Mouse (Mus musculus) hematopoietic stem cell, adult 5-6 weeks (primary cell): ENCODE measurements around the gene Otx2. TPM values are rescaled to one million over a fixed set of nuclear protein-coding genes. Genes with fewer than 3 reads are reported as not detected.

Source experiments
- ATAC-seq, 2 experiments: fragments of 125-278 bp in 1 of 2; replicated peaks in 1 of 2; 2 replicates each; pipeline ENCODE4 v1.8.0; 2016 to 2017; ENCODE audit warnings: inconsistent platforms in 2 of 2, mild to moderate bottlenecking in 2 of 2, moderate number of reproducible peaks in 2 of 2, low read depth in 1 of 2, moderate TSS enrichment in 1 of 2; ENCODE audit not compliant: low FRiP score in 2 of 2, poor library complexity in 2 of 2, severe bottlenecking in 2 of 2, insufficient read depth in 1 of 2, low TSS enrichment in 1 of 2
- total RNA-seq: library from RNA; stranded (forward); fragments of 172-1452, 232-1000 nt; gene quantifications from 2 replicates; pipeline ENCODE4 v1.2.3, GENCODE M21; 2017

Gene Otx2
- total RNA-seq = not detected in 2 replicates

- ATAC-seq = no peak
Observed at GRCm38 (mm10) chr14:48673541-48673940, at the start of gene Otx2. Gene Otx2 (minus strand): TSS chr14:48673819.

GRCm38 (mm10) chr14:48722763-48723162 is 49.1 kb upstream of the Otx2 start:
- no peak for ATAC-seq

- no peak for ATAC-seq
Observed at GRCm38 (mm10) chr14:48719296-48719695, 45.7 kb upstream of the Otx2 start.

GRCm38 (mm10) chr14:48717632-48718279 is 44.1 kb upstream of the Otx2 start:
- no peak for ATAC-seq

GRCm38 (mm10) chr14:48716456-48716855 is 42.8 kb upstream of the Otx2 start:
- no peak for ATAC-seq

- no peak for ATAC-seq
Observed at GRCm38 (mm10) chr14:48710871-48711370, 37.3 kb upstream of the Otx2 start.

GRCm38 (mm10) chr14:48710062-48710870 is 36.6 kb upstream of the Otx2 start:
- ATAC-seq = no peak

- no peak for ATAC-seq
Observed at GRCm38 (mm10) chr14:48709371-48710061, 35.9 kb upstream of the Otx2 start.

GRCm38 (mm10) chr14:48707844-48708383 is 34.3 kb upstream of the Otx2 start:
- no peak for ATAC-seq

GRCm38 (mm10) chr14:48707391-48707790 is 33.8 kb upstream of the Otx2 start:
- no peak for ATAC-seq

GRCm38 (mm10) chr14:48700790-48701370 is 27.3 kb upstream of the Otx2 start:
- no peak for ATAC-seq

- no peak for ATAC-seq
Observed at GRCm38 (mm10) chr14:48679590-48679989, 6.0 kb upstream of the Otx2 start.

GRCm38 (mm10) chr14:48678674-48679073 is 5.1 kb upstream of the Otx2 start:
- no peak for ATAC-seq

GRCm38 (mm10) chr14:48674036-48674831 is 615 bp upstream of the Otx2 start:
- ATAC-seq = no peak

- ATAC-seq = no peak
Observed at GRCm38 (mm10) chr14:48672611-48673176, 925 bp downstream of the Otx2 start.

- no peak for ATAC-seq
Observed at GRCm38 (mm10) chr14:48671480-48672240, 2.0 kb downstream of the Otx2 start.
